Mouse (Mus musculus) liver, embryonic 14.5 days (tissue): Measurements from ENCODE around the gene Gm35315. TPM values are rescaled to one million over a fixed set of nuclear protein-coding genes. Genes with fewer than 3 reads are reported as not detected.
"Not testable (repeated sequence)": the region's sequence is repeated elsewhere in the genome, so short reads cannot be mapped to it uniquely, and the experiment has no call there.

Experiments
- ATAC-seq: fragments of 200-750 bp; cut with Nextera tagmentation; 2 replicates; pipeline ENCODE4 v1.8.0; 2017; ENCODE audit warnings: moderate number of reproducible peaks, mild to moderate bottlenecking, moderate library complexity; ENCODE audit not compliant: insufficient read depth
- DNase-seq, 3 experiments: peaks; one replicate each; pipeline ENCODE4 v3.0.0-alpha.2; 2012 to 2013; ENCODE audit warnings: low read depth in 3 of 3, low spot score in 3 of 3
- H3K27ac ChIP-seq: fragments of 300-500 bp; sonication (generic); 2 replicates; pipeline ENCODE4 v1.5.1; 2014; ENCODE audit warnings: moderate library complexity, mild to moderate bottlenecking, control low read depth, inconsistent platforms
- H3K27me3 ChIP-seq: fragments of 300-500 bp; sonication (generic); 2 replicates; pipeline ENCODE4 v1.6.1; 2014; ENCODE audit warnings: mild to moderate bottlenecking, low read length, moderate library complexity; ENCODE audit not compliant: control insufficient read depth, insufficient read depth
- H3K36me3 ChIP-seq: fragments of 300-500 bp; sonication (generic); replicated peaks from 2 replicates; pipeline ENCODE4 v1.6.1; 2014; ENCODE audit warnings: low read depth; ENCODE audit not compliant: control insufficient read depth, insufficient read depth
- H3K4me1 ChIP-seq, 2 experiments: fragments of 200-500 bp in 1 of 2; fragments of 300-500 bp in 1 of 2; sonication (generic) in 1 of 2; replicated peaks; 2 replicates each; pipeline ENCODE4 v1.6.1; 2012 to 2014; ENCODE audit warnings: antibody characterized with exemption in 1 of 2, inconsistent platforms in 1 of 2, low read length in 1 of 2; ENCODE audit not compliant: control insufficient read depth in 2 of 2, insufficient read depth in 2 of 2
- H3K4me2 ChIP-seq: fragments of 300-500 bp; sonication (generic); 2 replicates; pipeline ENCODE4 v1.6.1; 2014; ENCODE audit warnings: low read depth, mild to moderate bottlenecking, control low read depth, moderate library complexity
- H3K4me3 ChIP-seq, 2 experiments: fragments of 200-500 bp in 1 of 2; fragments of 300-500 bp in 1 of 2; sonication (generic) in 1 of 2; 2 replicates each; pipeline ENCODE4 v1.5.1; 2012 to 2014; ENCODE audit warnings: low read depth in 2 of 2, low read length in 2 of 2, mild to moderate bottlenecking in 2 of 2, control low read depth in 1 of 2, inconsistent platforms in 1 of 2, moderate library complexity in 1 of 2; ENCODE audit not compliant: insufficient read depth in 1 of 2
- H3K9ac ChIP-seq: fragments of 300-500 bp; sonication (generic); replicated peaks from 2 replicates; pipeline ENCODE4 v1.6.1; 2014; ENCODE audit warnings: mild to moderate bottlenecking, control low read depth, moderate library complexity
- H3K9me3 ChIP-seq: fragments of 300-500 bp; sonication (generic); 2 replicates; pipeline ENCODE4 v1.6.1; 2016; ENCODE audit warnings: low read length, mixed read lengths; ENCODE audit not compliant: control insufficient read depth
- CTCF ChIP-seq: IDR thresholded peaks from 2 replicates; pipeline ENCODE4 v1.5.1; 2016; ENCODE audit warnings: antibody characterized with exemption, low read depth, control low read depth
- EP300 ChIP-seq: IDR thresholded peaks from 2 replicates; pipeline ENCODE4 v1.6.1; 2016; ENCODE audit warnings: antibody characterized with exemption, low read depth
- WGBS: fragments of 180-500 bp; shearing (Covaris S2); extraction: QIAGEN DNeasy Blood & Tissue Kit; methylation state at CpG from one replicate; pipeline ENCODE4 v1.1.7; 2014; ENCODE audit not compliant: insufficient replicate concordance; 5-methylcytosine and 5-hydroxymethylcytosine counted together
- polyA plus RNA-seq, 2 experiments: library from polyadenylated mRNA; depleted of rRNA in 1 of 2; stranded (reverse) in 1 of 2; unstranded in 1 of 2; fragments of >200 nt; fragmentation: Nextera tagmentation in 1 of 2; extraction: Ambion mirVana in 1 of 2; gene quantifications; 2 replicates each; pipeline versions ENCODE4 v1.2.1 to v1.2.3; 2012 to 2014

Gene Gm35315
- polyA plus RNA-seq, 2 experiments: 0.51 to 0.81 TPM

DNA sequence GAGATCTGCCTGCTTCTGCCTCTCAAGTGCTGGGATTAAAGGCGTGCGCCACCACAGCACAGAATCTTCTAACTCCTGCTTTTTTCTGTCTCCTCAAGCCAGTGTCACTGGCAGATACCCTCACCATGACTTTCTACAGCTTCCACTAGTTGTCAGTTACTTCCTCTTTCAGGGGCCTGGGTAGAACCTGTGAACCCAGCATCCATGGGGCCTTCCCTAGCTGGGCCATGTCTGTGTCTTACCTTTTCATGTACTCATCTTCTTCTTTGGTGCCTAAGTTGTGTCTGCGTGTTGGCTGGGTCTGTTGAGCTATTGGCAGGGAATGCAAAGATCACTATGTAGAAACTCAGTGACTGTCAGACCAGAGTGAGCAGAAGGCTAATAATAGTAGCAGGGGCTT lies 43.6 kb upstream of the Gm35315 start:
- 79% methylated on average over 3 of the region's 3 CpGs for WGBS
- no peak for ATAC-seq
- Histone ChIP-seq H3K4me3 (no peak overlapping the region), H3K36me3 (peaks cover 3% of the 10 kb centered on the region; the same call in 1 of the 2 replicates), H3K4me1 (peaks cover 3% of the 10 kb centered on the region in 2 experiments; a peak in 3 of 4 replicates), H3K9ac (no peak overlapping the region), H3K27ac (no peak overlapping the region), H3K9me3 (no peaks in the 10 kb centered on the region), H3K27me3 (no peaks in the 10 kb centered on the region), H3K4me2 (no peak overlapping the region)
- TF ChIP-seq EP300 (no peak), CTCF (no peak)
- DNase-seq: no peak

DNA sequence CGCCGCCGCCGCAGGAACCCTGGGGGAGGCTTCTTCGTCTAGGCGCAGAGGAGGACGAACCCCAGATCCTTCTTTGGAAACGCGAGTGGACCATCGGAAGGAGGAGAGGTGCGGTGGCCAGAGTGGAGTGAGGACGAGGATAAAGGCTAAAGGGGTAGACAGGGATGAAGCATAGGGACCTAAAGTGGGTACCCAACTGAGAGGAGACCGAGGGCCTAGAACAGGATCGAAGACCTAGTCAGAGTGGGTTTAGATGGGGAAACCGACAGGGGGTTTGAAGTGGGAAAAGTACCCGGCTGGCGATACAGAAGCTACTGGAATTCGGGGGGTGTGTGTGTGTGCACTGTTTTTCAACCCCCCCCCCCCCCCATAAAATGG lies 41.9 kb upstream of the Gm35315 start:
- Histone ChIP-seq H3K9me3 (no peaks in the 10 kb centered on the region), H3K27me3 (no peaks in the 10 kb centered on the region), H3K4me3 (peak overlapping the region; percentile 77 to 99), H3K9ac (peak overlapping the region; percentile 92), H3K4me1 (peaks cover 3% of the 10 kb centered on the region in 2 experiments; a peak in 3 of 4 replicates), H3K36me3 (no peaks in the 10 kb centered on the region; the same call in 1 of the 2 replicates), H3K4me2 (peak overlapping the region; percentile 86), H3K27ac (peak overlapping the region; percentile 81)
- no peak for TF ChIP-seq CTCF
- TF ChIP-seq EP300: no peak
- WGBS: 3% methylated on average over 18 of the region's 18 CpGs
- DNase-seq (no peak), ATAC-seq (peak; percentile 17; the same call in 1 of the 2 replicates)

DNA sequence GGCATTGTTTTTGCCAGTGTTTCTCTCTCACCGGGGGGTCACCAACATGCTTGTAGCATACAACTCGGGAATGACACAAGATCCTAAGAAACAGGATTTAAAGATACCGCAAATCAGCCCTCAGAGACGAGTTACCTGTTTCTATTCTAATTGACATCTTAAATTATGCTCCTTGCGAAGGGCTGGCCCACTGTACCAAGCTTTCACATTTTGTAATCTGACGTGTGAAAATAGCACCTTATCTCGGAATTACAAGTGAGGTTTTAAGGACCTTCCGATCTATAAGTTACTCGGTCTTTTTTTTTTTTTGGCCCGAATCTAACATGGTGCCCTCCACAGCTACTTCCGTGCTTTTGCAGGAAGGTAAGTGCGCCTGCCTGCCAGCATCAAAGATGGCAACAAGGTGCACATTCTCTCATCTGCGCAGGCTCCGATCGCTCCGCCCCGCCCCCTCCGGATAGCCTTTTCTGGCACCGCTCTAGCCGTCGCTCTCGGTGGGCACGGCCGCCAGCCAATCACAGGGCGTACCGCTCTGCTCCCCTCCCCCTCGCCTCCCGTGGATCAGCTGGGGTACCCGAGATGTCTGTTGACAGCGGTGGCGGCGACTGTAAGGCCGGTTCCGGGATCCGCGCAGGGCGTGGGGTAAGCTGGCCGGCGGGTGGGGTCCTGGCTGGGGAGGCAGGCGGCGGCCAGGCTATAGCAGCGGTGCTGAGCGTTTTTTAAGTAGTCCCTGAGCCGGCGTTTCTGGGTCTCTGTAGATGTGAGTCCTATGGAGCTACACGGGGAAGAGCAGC lies 41.3 kb upstream of the Gm35315 start, which contains the start of gene Chfr:
TSS of gene Chfr (plus strand) at position 550 of the 794 bp plus-strand sequence.
- Histone ChIP-seq H3K4me1 (peaks cover 3% of the 10 kb centered on the region in 2 experiments; a peak in 3 of 4 replicates), H3K4me2 (peak within 1 kb of the TSS; percentile 86), H3K27ac (peak within 1 kb of the TSS; percentile 81), H3K36me3 (no peaks in the 10 kb centered on the region; the same call in 1 of the 2 replicates), H3K4me3 (peak within 1 kb of the TSS; percentile 77 to 99), H3K9ac (peak within 1 kb of the TSS; percentile 92), H3K27me3 (no peaks in the 10 kb centered on the region), H3K9me3 (no peaks in the 10 kb centered on the region)
- DNase-seq (peak; percentile 94 to 97 (median 95)), ATAC-seq (peak; percentile 100)
- TF ChIP-seq EP300 (no peak), CTCF (0 out of 2 replicates have a peak, but pooled peaks have one; percentile 15)
- WGBS: 2% methylated on average over 46 of the region's 46 CpGs

GRCm38 (mm10) chr5:110122380-110122779 lies 28.2 kb upstream of the Gm35315 start:
- ATAC-seq, H3K27me3 ChIP-seq, H3K9me3 ChIP-seq, H3K36me3 ChIP-seq, DNase-seq, H3K4me1 ChIP-seq, H3K27ac ChIP-seq, H3K9ac ChIP-seq, H3K4me3 ChIP-seq, H3K4me2 ChIP-seq: not testable (repeated sequence)
- 61% methylated on average over 3 of the region's 3 CpGs for WGBS

DNA sequence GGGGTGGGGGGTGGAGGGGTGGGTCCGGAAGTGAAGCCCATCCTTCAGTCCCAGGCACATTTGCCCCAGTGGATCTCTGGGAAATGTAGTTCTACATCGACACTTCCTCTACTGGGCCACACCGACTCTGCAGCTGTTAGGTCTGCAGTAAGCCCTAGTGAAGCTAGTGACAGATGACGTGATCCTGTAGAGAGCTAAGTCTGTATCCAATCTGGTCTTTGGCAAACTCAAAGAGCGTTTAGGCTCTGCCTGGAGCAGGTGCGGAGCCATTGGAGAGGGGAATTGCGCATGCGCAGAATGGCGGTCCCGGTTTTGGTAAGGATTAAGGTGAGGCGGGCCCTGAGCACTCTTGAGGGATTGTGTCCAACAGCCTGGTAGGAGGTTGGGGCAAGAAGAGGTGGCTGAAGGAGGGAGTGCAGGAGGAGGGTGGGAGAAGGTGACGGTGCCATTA lies 15.8 kb upstream of the Gm35315 start, which contains the start of gene Zfp605:
TSS of gene Zfp605 (plus strand) at position 102 of the 451 bp plus-strand sequence.
- Histone ChIP-seq H3K4me3 (peak within 1 kb of the TSS; percentile 70 to 94), H3K27me3 (no peaks in the 10 kb centered on the region), H3K9me3 (no peaks in the 10 kb centered on the region), H3K4me1 (peaks cover 4 to 11% of the 10 kb centered on the region in 2 experiments; a peak in 2 of 4 replicates), H3K9ac (peak within 1 kb of the TSS; percentile 73), H3K36me3 (peaks cover 6% of the 10 kb centered on the region; the same call in 1 of the 2 replicates), H3K27ac (peak within 1 kb of the TSS; percentile 70), H3K4me2 (peak within 1 kb of the TSS; percentile 74)
- 0% methylated on average over 12 of the region's 12 CpGs for WGBS
- TF ChIP-seq CTCF (no peak), EP300 (no peak)
- peak; percentile 31 for ATAC-seq
- peak; percentile 58 to 72 (median 60) for DNase-seq
